Mouse (Mus musculus) monocyte, adult 5-6 weeks (primary cell): ENCODE measurements around the gene Itsn2. TPM values are rescaled to one million over a fixed set of nuclear protein-coding genes. Genes with fewer than 3 reads are reported as not detected.
A peak's percentile ranks its signal among the peaks of the same experiment; 100 is the strongest.

Experiments
- ATAC-seq: fragments of 153-309, 156-312 bp; replicated peaks from 2 replicates; pipeline ENCODE4 v1.8.0; 2017; ENCODE audit warnings: mild to moderate bottlenecking; ENCODE audit not compliant: low TSS enrichment, insufficient number of reproducible peaks, severe bottlenecking, poor library complexity, low FRiP score
- total RNA-seq: library from RNA; stranded (forward); fragments of 200-1000, 200-491, 200-594 nt; gene quantifications from 3 replicates; pipeline ENCODE4 v1.2.3, GENCODE M21; 2017

The Itsn2 gene
- total RNA-seq, 1 experiment from 2014 or later: 212 TPM

DNA sequence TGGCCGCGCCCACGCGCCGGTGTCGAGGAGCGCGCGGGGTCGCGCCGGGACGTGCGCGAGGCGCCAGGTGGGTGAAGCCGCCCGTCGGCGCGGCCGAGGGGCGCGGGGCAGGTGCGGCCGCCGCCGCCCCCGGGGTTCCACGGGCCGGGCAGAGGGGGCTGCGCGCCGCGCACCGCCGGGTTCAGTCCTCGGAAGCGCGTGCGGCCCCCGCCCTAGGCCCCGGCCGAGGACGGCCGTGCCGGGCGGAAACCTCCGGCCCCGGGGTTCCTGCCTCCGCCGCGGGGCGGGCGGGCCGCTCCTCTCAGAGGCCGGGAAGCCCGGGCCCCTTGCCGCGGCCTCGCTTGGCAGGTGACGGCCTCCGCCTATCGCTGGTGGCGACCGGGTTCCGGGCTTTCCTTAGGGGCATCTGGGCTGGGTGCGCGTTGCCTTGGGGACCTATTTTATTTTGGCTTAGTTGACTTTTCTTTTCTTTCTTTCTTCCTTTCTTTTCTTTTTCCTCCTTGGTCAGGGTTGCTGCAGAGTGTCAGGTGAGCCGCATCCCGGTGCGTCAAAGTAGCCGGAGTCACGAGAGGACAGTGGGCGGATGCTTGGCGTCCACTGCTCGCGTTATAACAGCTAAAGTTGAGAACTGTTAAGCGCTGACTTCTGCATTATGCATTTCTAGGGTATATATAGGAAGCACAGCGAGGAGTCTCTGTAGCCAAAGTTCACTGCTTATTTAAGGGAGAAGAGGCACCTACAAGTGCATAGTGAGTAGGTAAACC, 910 bp downstream of the Itsn2 start:
- peak; percentile 73 for ATAC-seq

DNA sequence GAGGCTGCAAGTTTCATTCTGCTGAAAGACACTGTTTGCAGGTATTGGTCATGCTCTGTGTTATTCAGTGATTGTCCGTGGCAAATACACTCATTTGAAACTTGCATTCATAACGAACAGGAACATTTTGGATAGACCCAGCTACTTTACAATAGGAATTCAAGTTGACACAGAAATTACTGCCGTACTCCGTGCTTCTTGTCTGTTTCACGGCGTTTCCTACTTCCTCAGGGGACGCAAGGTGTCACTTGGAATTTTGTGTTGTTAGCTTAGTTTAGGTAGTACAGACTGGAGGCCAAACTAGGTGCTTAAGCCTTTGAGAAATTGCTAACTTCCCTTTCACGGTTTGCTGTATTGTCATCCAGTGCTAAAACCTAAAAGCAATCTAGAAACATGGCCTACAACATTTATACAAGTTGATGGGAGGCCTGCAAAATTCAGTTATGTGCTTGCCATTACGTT, 1.5 kb downstream of the Itsn2 start:
- no peak for ATAC-seq

DNA sequence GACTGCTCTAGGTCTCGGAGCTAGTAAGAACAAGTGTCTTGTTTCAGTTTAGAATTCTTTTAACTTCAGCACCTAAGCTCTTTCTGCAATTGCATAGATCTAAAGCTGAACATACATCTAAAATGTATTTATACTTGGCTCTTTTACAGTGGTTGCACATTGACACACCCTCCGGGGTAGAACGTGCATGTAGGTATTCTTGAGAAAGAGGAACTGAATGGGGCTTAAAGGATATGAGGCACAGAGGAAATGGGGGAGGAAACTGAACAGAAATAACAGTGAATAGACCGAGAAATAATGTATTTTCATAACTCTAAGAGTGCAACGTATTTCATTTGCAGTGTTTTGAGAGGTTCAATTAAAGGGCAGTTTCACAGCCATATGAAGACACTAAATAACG, 2.6 kb downstream of the Itsn2 start:
- peak; percentile 51 for ATAC-seq

DNA sequence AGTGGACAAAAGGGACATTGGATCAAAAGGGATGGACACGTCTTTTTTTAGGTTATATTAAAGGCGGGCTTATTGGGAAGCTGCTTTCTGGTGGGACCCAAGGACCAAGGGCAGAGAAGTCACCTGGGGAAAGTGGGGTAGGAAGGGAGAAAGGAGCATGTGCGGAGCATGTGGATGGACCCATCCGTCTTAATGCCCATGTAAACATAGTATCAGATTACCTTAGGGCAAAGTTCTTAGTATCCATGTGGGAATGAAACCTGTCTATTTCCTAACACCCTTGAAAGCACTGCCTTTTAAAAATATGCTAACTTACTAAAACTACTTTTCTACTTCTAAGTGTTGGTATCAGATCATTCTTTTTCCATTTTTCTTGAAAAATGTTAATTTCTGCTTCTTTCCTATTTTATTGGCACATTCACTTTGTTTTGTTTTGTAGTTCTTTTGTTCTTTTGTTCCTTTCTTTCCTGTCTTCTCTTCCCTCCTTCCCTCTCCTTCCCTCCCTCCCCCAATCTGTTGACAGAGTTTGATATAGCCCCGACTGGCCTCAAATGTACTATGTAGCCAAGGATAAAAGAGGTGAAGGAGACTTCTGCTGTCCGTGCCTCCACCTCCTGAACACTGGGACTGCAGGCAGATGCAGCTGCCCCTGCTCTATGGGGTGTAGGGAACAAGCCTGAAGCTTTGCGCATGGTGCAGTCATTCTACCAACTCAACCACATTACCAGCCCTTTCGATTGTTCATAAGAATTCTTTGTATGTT, 6.4 kb downstream of the Itsn2 start:
- ATAC-seq: no peak

DNA sequence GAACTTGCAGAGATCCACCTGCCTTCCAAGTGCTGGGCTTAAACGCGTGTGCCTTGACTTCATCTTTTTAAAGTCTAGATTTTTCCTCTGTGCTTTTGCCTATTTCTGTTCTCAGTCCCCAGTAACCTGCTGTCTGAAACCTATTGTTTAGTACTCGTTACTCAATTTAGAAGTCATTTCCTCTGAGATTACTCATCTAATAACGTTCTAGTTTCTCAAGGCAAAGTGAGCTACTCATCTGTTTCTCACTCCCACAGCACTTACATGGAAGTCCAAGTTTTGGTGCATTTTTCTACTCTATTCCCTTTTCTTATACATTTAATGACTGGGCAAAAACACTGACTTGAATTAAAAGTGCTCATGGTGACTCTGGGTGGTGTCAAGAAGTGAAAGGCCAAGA, 7.3 kb downstream of the Itsn2 start:
- ATAC-seq: no peak

DNA sequence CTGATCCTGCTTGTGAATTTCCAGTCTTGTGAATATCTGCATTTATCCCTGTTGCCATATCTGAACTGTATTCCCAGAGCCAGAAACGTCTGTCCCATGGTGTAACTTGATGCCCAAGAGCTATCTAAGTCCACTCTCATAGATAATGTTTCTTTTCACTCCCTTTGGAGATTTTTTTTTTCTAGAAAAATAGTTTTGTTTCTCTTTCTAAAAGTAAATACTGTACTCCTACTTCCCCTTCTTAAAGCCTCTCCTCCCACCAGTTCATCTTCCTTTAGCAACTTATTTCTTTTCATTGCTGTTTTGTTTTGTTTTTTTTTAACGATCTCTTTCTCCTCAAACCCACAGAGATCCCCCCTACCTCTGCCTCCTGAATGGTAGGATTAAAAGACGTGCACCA, 14.2 kb downstream of the Itsn2 start:
- no peak for ATAC-seq

DNA sequence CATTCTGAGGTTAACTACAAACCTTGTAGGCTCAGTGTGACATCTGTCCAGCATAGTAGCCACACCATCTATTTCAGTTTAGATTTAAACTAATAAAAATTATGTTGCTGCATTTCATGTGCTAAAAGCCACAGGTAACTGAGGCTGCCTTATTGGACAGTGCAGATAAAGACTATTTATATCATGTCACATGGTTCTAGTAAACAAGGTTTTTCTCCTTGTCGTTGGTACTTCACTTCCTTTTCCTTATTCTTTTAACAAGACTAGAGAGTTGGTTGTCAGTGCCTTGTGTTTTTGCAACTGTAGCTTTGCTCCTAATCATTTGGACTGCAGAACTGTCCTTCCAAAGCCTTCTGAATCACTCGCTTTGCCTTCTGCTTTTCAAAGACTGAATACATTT, 22.3 kb downstream of the Itsn2 start:
- ATAC-seq: no peak

DNA sequence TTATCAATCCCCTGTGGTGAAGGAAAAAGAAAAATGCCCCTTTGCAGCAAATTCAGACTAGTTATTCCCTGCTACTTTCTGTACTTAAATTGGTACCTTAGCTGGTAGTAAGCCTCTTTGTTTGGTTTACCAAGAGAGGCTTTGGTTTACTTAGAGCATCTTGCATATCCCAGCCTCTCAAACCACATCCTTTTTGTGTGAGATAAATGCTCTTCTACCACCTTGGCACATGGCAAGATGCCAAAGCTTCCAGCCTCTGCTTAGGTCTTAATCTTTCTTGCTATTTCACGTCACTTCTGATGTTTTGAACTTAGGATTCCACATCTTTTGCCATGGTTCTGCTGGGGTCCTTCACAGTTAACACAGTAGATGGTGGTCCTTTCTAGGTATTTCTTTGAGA, 31.8 kb downstream of the Itsn2 start:
- ATAC-seq: no peak

DNA sequence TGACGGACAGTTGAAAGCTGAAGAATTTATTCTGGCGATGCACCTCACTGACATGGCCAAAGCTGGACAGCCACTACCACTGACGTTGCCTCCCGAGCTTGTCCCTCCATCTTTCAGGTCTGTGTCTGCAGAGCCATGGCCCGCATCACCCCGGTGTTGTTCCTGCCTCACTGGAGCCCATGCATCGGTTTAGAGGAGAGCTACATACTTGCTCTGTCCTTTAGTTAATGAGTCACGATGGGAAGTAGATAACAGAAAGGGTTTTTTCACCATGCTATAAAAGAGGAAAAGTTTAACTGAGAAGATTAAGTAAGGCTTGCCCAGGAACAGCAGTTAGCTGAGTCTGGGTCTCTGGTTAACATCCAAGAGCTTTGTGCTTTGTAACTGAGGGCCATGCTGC, 40.5 kb downstream of the Itsn2 start:
- ATAC-seq: no peak

DNA sequence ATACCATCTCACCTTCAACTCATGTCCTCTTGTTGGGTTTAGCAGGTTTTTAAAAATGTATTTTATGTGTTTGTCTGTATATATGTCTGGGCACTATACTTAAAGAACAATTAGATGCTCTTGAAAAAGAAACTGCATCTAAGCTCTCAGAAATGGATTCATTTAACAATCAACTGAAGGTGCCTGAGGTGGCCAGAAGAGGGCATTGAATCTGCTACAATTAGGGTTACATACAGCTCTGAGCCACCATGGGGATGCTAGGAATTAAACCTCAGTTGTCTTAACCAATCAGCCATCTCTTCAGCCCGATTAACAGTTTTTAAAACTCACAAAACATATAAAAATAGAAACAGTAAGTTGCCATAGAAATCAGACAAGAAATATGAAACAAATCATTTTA, 46.0 kb downstream of the Itsn2 start:
- no peak for ATAC-seq

DNA sequence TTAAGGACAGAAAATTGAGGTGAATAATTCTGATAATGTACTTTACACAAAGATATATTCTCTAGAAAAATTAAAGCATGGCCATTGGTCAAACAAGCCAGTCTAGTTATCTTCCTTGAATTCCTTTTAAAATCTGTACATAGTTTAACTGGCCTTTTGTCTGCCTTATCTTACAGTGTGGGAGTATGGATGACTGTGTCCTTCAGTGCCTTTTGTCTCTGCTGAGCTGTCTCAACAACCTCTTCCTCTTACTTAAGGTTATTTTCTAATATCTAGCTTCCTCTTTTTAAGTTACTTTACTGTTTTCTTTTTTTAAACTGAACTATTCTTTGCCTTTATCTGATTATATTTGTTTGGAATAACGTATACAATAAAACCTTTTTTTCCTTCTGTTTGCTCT, 48.3 kb downstream of the Itsn2 start:
- ATAC-seq: no peak

DNA sequence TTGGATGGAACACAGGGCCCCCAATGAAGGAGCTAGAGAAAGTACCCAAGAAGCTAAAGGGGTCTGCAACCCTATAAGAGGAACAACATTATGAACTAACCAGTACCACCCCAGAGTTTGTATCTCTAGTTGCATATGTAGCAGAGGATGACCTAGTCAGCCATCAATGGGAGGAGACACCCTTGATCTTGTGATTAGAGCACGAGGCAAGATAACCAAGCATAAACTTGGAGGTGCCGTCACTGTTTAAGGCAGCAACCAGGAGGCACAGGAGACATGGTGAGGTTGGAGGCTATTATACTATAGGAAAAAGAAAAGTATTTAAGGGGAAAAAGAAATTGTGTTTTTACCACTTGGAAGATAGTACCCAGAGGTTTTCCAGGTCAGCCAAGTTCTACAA, 64.4 kb downstream of the Itsn2 start:
- no peak for ATAC-seq

DNA sequence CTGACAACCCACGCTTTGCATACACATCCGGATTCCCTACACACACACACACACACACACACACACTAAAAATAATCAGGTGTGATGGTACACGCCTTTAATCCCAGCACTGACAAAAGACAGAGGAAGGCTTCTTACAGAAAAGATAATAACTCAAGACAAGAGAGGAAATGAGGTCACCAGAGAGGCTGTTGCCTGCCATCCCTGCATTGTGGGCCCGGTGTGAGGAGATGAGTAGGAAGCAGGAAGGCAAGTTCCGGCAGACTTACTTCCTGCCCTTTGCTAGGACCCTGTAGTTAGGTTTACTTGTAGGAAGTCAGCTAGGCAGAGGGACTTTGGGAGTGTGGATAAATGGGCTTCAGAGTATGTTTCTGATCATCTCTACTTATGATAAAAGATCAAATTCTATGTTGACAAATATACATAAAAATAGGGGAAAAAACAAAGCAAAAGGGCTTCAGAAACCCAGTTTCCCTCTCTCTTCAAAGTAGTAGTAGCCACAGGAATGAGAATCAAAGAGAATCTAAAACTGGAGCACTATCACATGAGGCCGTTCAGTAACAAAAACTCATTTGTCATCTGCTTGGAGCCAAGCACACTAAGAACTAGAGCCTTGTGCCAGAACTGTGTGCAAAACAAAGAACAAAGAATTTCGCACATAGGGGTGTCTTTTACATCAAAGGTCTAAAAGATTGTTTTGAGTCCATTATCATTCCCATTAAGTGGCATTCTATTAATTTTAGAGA, 72.7 kb downstream of the Itsn2 start:
- ATAC-seq: no peak

DNA sequence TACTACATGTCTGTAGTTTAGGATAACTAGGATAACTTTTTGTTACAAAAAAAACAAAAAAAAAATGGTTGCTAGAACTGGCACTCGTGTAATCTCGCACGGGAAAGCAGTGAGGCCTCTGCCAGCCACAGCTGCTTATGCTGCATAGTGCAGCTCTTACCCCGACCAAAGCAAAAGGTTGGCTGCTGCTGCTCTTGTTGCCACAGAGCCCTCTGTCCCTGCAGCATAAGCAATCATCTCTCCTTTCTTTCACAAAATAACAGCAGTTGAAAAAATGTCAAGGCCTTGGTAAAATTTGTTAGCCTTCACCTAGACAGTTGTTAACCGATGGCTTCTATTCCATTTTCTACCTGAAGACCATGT, 73.2 kb downstream of the Itsn2 start:
- no peak for ATAC-seq

DNA sequence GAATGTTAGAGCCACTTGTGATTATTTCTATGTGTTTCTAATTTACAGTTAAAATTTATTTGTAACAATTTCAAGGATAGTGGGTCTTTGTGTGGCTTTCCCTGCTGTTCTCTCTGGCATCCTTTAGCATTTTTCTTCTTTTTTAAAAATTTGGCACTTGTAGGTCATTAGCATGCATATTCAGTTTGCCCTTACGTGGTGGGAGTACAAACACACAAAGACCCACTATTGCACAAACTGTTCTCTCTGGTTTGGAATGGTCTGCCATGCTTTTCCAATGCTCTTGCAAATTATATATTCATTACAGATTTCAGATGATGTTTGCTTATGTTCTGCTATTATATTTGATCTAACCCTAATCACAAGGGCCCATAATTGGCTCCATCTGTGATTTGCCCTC, 83.9 kb downstream of the Itsn2 start:
- ATAC-seq: no peak

DNA sequence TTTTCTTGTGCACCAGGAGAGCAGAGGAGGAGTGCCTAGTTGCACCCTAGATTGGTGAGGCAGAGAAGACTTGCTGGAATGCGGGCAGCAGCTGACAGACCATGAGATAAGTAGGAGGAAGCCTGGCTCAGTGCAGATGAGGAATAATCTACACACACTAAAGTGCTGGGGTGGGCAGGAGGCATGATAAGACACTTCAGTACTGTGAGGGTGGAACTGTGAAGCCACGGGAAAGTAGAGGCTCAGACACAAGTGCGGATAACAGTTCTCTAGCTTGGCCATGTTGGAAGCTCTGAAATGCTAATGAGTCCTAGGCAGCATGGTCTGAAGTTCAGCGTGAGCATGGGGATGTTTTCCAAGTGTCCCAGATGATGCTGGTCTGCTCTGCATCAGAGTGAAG, 87.5 kb downstream of the Itsn2 start:
- no peak for ATAC-seq

DNA sequence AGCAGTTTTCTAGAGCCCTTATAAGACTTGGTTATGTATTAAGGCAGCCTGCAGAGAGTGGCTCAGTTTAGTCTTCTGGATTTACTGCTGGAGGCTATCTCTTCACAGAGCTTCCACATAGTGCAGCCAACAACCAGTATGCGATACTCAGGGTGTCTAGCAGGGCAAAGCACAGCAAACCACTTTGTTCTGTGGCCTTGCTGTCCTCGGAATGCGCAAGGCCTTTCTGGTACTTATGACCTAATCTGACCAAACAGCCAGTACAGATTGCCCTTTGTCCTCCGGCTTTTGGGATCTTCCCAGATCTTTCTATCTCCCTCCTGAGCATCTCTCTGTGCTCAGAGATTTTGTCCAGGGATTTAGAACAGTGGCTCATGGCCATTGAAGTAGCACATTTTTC, 93.0 kb downstream of the Itsn2 start:
- ATAC-seq: no peak

DNA sequence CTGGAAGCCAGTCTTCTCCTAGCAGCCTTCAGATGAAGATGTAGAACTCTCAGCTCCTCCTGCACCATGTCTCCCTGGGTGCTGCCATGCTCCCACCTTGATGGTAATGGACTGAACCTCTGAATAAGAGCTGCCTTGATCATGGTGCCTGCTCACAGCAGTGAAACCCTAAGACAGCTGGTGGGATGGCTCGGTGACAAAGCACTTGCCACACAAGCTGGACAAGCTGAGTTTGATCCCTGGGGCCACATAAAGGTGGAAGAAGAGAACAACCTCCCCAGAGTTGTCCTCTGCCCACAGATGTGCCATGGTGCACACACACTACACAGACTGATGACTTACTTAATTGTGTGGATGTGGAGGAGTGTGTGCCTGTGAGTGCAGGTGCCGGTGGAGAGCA, 95.9 kb downstream of the Itsn2 start:
- no peak for ATAC-seq

DNA sequence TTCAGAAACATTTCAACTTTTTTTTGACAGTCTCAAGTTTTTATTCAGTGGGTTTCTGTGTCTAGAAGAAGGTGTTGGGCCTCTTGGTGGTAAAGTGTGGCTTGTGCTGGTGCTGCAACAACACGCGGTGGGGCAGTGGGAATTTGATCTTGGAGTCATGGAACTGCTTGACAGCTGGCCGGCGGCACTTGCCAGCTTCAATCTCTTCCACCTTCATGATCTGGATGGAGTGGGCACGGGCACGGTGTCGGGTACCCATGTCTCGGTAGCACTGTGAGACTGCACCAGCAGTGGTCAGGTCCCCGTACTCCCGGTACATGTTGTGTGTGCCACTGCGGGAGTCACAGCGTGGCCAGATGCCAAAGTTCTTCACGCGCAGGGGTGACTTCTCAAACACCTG, 96.9 kb downstream of the Itsn2 start:
- no peak for ATAC-seq

DNA sequence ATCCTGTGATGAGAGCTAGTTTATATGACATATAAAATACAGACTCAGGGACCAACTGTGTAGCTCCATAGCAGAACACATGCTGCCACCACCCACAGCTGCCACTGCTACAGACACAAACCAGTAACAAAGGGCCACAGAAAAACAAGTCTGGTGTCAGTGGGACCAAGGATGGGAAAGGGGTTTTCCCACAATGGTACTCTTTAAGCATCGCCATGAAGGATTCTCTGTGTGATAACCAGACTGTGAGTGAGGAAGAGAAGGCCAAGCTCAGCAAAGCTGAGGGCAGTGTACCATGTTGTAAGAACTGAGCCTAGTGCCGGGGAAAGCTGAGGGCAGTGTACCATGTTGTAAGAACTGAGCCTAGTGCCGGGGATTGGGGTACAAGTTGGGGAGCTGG, 98.8 kb downstream of the Itsn2 start:
- no peak for ATAC-seq
